Mouse (Mus musculus) retina, postnatal 7 days (tissue): ENCODE data around the gene Peli1.

Source experiments
- DNase-seq: peaks from one replicate; pipeline ENCODE4 v3.0.0-alpha.2; 2012; ENCODE audit warnings: low read depth, low spot score

The Peli1 gene

GRCm38 (mm10) chr11:21091067-21091427, at the start of gene Peli1:
Peli1 (plus strand) TSS chr11:21091291.
- DNase-seq = peak; percentile 89

- no peak for DNase-seq
These were observed 48.5 kb upstream of the Peli1 start for GRCm38 (mm10) chr11:21042590-21042989.

GRCm38 (mm10) chr11:21046188-21046587, 44.9 kb upstream of the Peli1 start:
- no peak for DNase-seq

GRCm38 (mm10) chr11:21047921-21048320, 43.2 kb upstream of the Peli1 start:
- DNase-seq = no peak

- no peak for DNase-seq
These were observed 39.4 kb upstream of the Peli1 start for GRCm38 (mm10) chr11:21051716-21052115.

- no peak for DNase-seq
These were observed 36.5 kb upstream of the Peli1 start for GRCm38 (mm10) chr11:21054587-21054986.

- no peak for DNase-seq
These were observed 34.8 kb upstream of the Peli1 start for GRCm38 (mm10) chr11:21056109-21056850.

- DNase-seq = no peak
These were observed 33.3 kb upstream of the Peli1 start for GRCm38 (mm10) chr11:21057511-21058414.

- no peak for DNase-seq
These were observed 32.7 kb upstream of the Peli1 start for GRCm38 (mm10) chr11:21058415-21058781.

GRCm38 (mm10) chr11:21060386-21061074, 30.6 kb upstream of the Peli1 start:
- DNase-seq = peak; percentile 39

GRCm38 (mm10) chr11:21061075-21061403, 30.1 kb upstream of the Peli1 start:
- no peak for DNase-seq

GRCm38 (mm10) chr11:21061431-21061830, 29.7 kb upstream of the Peli1 start:
- no peak for DNase-seq

- no peak for DNase-seq
These were observed 29.0 kb upstream of the Peli1 start for GRCm38 (mm10) chr11:21062071-21062470.

- no peak for DNase-seq
These were observed 27.8 kb upstream of the Peli1 start for GRCm38 (mm10) chr11:21063271-21063670.

- DNase-seq = no peak
These were observed 11.7 kb upstream of the Peli1 start for GRCm38 (mm10) chr11:21079400-21079799.

- DNase-seq = no peak
These were observed 11.2 kb upstream of the Peli1 start for GRCm38 (mm10) chr11:21079851-21080362.

GRCm38 (mm10) chr11:21081169-21081568, 9.9 kb upstream of the Peli1 start:
- no peak for DNase-seq

GRCm38 (mm10) chr11:21082711-21083110, 8.4 kb upstream of the Peli1 start:
- no peak for DNase-seq

GRCm38 (mm10) chr11:21088356-21088755, 2.7 kb upstream of the Peli1 start:
- DNase-seq = no peak

- no peak for DNase-seq
These were observed 1.5 kb upstream of the Peli1 start for GRCm38 (mm10) chr11:21089571-21089970.

GRCm38 (mm10) chr11:21091428-21092405, 626 bp downstream of the Peli1 start:
- DNase-seq = peak; percentile 51
